Mouse (Mus musculus) frontal cortex, postnatal 25 days (tissue): ENCODE data around the gene Lrrc56.
"Not testable (repeated sequence)": the region's sequence is repeated elsewhere in the genome, so short reads cannot be mapped to it uniquely, and the experiment has no call there.

Source experiments
- DNase-seq, 2 experiments: peaks; one replicate each; pipeline ENCODE4 v3.0.0; 2022; ENCODE audit warnings: low spot score in 2 of 2

Lrrc56 gene

GRCm38 (mm10) chr7:141218141-141218540, 24.2 kb downstream of the Lrrc56 start:
- DNase-seq, result no peak

- no peak for DNase-seq
Measured at GRCm38 (mm10) chr7:141218557-141219133, 24.7 kb downstream of the Lrrc56 start.

DNA sequence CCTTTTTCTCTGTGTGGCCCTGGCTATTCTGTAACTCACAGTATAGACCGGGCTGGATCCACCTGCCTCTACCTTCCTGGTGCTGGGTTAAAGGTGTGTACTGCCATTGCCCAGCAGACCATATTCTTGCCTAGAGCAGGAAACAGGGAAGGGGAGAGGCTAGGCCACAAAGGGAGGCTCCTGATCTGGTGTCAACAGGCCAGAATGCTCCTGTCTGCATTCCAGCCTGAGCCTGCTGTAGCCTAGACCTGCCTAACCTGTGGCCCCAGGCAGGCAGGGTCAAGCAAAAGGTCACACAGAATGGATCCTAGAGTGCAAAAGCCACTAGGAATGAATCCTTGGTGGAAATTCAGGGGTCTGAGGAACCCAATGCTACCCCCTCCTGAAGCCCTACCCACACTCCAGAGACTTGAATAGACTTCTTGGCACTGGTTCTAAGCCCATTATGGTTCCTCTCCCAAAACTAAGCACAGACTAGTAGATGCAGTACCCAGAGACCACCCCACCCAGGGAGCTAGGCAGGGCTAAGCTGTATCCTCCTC, 25.7 kb downstream of the Lrrc56 start:
- DNase-seq, result no peak

DNA sequence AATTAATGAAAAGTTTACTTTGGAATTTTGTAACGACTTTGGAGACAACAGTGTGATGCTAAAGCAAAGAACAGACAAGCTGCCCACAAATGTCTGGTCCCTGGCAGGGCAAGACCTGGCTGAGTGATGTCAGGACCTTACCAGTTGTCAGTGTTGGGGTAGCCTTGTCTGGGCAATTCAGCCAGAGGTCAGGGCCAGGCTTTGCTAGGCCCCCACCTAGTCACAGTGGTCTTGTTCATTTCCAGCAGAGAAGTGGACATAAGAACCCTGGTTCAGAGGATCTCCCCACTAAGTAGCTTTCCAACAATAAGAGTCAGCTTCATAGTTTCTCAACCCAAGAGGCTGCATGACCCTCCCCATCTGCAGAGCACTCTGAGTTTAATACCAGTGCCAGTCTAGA, 26.4 kb downstream of the Lrrc56 start:
- no peak for DNase-seq

DNA sequence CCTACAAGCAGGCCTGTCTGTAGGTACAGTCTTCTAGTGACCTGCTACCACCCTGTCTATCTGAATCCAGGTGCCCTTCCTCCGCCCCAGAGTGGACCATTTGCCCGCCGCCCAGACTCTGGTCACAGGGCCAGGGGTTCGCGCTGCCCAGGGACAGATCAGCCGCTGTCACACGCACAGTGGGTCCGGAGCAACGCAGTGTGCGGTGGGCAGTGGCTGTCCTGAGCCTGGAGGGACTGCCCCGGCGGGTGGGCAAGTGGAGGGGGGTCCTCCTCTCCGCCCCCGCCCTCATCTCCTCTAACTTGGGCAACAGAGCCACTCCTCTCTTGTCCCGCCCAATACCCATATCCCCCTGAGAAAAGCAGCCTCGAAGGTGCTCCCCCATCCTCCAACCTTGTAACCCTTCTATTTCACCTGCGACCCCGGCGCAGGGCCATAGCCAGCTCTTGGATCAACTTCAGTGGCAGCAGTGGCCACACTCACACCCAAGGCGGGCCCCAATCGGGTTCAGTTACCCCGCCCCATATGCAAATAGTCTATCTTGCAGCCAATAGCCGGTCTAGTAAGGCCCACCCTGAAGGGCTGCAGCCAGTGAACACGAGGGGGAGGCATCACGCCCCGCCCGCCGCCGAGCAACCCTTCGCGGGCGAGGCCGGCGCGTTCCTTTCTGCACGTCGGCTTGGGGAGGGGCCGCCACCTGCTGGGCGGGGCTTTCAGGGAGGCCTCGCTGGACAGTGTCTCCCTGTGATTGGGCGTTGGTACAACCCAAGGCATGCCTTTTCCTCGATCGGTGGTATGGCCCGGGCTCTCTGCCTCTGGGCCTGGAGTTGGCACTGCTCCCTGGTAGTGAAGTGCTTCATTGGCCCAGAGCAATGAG, 27.5 kb downstream of the Lrrc56 start:
- peak; percentile 77 to 81 for DNase-seq

- DNase-seq, result no peak
Measured at GRCm38 (mm10) chr7:141222126-141222467, 28.1 kb downstream of the Lrrc56 start.

DNA sequence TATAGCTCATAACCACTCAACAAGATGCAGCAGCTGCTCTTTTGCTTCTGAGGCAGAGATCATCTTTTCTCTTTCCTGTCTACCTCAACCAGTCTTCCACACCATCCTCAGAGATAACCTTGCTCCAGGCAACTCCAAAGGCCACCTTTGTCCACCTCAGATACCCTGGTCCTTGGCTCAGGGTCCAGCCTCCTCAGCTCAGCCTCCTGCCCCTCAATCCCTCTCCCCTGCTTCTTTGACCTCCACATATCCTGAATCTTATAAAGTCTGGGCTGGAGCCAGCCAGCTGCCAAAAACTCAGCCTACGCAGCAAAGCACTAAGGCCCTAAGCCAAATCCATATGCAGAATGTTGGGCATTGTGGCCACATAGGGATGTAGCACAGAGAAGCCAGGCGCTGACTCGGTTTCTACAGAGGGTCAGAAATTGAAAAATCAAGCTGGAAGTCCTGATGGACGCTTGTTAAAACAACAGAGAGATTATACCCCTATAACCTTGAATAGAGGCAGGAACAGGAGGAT, 28.8 kb downstream of the Lrrc56 start:
- no peak for DNase-seq

DNA sequence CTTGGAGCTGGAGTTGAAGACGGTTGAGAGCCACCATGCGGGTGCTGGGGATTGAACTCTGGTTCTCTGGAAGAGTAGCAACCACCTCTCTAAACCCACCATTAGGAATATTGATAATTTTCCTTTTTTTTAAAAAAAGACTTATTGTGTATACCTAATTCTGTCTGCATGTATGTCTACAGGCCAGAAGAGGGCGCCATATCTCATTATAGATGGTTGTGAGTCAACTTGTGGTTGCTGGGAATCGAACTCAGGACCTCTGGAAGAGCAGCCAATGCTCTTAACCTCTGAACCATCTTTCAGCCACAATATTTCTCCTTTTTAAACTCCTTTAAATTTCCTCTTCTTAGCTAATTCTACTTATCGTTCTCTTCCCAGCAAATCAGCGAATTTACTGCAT, 32.6 kb downstream of the Lrrc56 start:
- DNase-seq, result no peak

- no peak for DNase-seq
Measured at GRCm38 (mm10) chr7:141227796-141228195, 33.8 kb downstream of the Lrrc56 start.

DNA sequence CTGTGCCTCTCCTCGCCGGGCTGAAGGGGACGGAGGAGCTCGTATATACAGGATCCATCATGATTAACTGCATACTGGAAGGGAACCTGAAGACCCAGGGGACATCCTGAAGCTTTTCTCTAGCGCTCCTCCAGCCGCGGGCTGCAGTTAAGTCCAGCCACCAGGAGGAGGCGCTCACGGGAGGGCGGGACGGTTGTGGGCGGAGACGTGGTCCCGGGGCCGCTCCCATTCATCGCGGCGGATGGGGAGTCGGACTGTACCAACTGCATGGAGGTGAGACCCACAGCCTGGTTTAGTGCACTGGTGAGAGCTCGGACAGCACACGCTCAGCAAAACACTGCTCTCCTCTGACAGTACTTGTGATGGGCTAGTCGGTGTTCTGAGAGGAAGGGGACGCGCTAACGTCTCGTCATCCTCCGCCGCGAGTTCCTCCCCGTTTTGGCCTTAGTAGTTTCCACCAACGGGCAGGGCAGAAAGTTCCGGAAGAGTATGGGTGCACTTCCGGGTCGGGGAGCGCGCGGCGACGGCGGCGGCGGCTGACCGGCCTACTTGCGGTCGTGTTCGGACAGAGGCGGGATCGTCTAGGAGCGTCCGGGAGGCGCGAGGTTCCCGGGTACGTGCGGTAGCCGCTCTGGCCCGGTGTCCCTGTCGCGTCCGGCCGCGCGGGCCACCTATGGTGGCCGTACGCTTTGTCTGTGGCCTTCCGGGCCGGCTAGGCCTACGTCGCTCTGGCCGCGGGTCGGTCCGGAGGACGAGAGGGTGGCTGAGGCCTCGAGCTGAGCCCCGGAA, 34.5 kb downstream of the Lrrc56 start, which contains the start of gene Phrf1:
Gene Phrf1 (plus strand): TSS at position 506 of the 789 bp plus-strand sequence.
- DNase-seq, result peak; percentile 84 to 90

- DNase-seq, result no peak
Measured at GRCm38 (mm10) chr7:141229702-141230101, 35.7 kb downstream of the Lrrc56 start.

DNA sequence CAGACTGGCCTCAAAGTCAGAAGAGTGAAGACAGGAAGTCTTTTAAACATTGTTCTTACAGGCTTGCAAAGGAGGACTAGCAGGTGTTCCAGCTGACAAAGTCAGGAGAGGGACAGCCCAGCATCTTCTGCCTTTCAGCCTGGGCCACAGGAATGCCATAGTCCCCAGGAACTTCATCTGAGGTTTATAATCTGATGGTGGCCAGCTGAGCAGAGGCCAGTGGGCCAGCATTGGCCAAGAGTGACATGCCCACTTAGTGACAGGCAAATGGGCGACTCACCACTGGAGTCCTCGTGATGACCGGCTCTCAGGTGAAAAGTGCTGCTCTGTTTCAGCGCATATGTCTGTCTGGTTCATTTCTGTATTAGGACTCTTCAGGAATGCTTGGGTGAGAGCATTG, 36.6 kb downstream of the Lrrc56 start:
- DNase-seq, result no peak

DNA sequence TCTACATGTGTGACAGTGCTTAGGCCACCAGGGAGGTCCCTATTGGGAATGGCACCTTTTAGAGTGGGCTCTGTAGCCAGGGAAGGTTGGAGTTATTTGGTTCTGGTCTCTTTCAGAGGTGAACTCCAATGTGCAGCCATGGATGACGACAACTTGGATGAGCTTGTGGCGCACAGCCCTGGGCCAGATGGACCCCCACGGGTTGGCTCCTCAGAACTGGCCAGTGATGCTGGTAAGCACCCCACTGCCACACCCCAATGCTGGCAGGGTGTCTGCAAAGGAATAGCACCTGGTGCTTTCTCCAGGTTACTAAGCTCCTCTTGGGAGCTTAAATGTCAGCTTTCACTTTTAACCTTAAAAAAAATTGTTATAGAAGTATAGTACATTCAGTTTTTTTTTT, 37.2 kb downstream of the Lrrc56 start:
- DNase-seq, result no peak

DNA sequence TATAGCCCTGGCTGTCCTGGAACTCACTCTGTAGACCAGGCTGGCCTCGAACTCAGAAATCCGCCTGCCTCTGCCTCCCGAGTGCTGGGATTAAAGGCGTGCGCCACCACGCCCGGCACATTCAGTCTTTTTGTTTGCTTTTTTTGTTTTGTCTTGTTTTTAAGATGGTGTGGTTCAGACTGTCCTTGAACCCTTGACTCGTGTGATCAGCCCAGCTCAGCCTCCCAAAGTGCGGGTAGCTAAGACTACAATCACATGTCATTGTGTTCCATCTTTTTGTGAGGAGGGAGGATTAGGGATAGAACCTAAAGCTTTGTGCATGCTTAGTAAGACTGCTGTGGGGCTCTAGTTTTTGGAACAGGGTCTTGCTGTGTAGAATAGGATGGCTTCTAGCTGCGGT, 37.6 kb downstream of the Lrrc56 start:
- DNase-seq, result no peak

GRCm38 (mm10) chr7:141250486-141250885, 56.5 kb downstream of the Lrrc56 start:
- DNase-seq, result not testable (repeated sequence)

DNA sequence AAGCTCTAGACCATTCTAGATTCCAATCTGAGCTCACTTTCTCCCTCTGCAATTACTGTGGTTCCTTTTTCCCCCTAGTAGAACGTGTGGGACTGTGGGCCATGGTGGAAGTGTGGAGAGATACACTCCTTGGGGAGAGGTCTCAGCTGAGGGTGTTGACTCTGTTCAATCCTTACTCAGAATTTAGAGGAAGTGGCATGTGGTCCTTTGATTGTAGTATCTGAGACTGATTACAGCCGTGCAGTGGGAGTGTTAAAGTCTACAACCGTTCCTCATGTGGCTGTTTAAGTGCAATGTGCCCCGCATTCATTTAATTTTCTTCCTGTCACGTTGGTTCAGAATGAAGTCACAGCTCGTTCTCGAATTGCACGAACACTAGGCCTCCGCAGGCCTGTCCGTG, 62.2 kb downstream of the Lrrc56 start:
- DNase-seq, result no peak
